Comparison of ENCODE assay signal across 10 mouse cellular contexts in the genomic region with DNA sequence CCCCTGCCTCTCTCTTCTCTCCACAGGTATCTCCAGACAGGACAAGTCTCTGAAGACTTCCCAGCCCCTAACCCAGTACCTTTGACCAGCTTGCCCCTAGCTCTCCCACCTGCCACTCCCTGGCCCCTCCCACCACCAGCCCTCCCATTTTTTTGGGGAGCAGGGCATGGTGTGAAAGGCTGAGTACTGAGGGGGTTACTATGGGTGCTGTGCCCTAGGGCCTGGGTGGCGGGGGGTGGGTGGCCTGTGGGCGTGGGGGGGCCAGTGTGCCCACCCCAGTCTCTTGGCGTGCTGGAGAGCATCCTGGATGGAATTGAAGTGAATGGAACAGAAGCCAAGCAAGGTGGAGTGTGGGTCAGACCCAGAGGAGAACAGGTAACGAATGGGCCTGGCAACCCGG. TPM values are rescaled to one million over a fixed set of nuclear protein-coding genes. Genes with fewer than 3 reads are reported as not detected.
DNase-seq lines count a peak whose midpoint lies in the region; ATAC-seq and TF ChIP-seq lines count a peak whose summit lies in the region.
"Had no signal": no experiment of that assay in that cellular context is flagged by ENCODE, and none has a peak within 500 bp of the region (broad histone marks: within the 10 kb centered on the region; RNA-seq: fewer than 3 reads in every experiment).

No protein-coding gene starts in this region.

- H3K4me2 ChIP-seq in heart, embryonic 12.5 days: no peak overlapping the region
- no peak overlapping the region for H3K4me2 ChIP-seq in lung, embryonic 15.5 days
- no peak overlapping the region for H3K4me2 ChIP-seq in hindbrain, embryonic 14.5 days (replicated peaks)
- H3K4me2 ChIP-seq: midbrain, embryonic 13.5 days had no signal

- H3K36me3 ChIP-seq in heart, embryonic 12.5 days: peaks cover 32% of the 10 kb centered on the region
- peaks cover 32% of the 10 kb centered on the region for H3K36me3 ChIP-seq in lung, embryonic 15.5 days
- H3K36me3 ChIP-seq in hindbrain, embryonic 14.5 days (replicated peaks; ENCODE audit: control insufficient read depth, insufficient read depth): peaks cover 44% of the 10 kb centered on the region

- no peak for DNase-seq in heart, adult 8-10 months (ENCODE audit: low spot score)
- no peak for DNase-seq in lung, postnatal 14 days
- DNase-seq in hindbrain, embryonic 14.5 days (ENCODE audit: low spot score): no peak
- no peak for DNase-seq in left cerebral cortex, adult 8-10 months (ENCODE audit: low spot score in 2 of 2)
- DNase-seq: spleen, adult 18-20 months; thymus, postnatal 14 days had no signal

- H3K27ac ChIP-seq in heart, embryonic 12.5 days (ENCODE audit: poor library complexity, severe bottlenecking): peak overlapping the region; percentile 84; the same call in 1 of the 2 replicates
- H3K27ac ChIP-seq in lung, embryonic 15.5 days: 0 out of 2 replicates have a peak overlapping the region, but pooled peaks have one; percentile 82
- H3K27ac ChIP-seq in hindbrain, embryonic 14.5 days: no peak overlapping the region
- peak overlapping the region; percentile 76; the same call in 1 of the 2 replicates for H3K27ac ChIP-seq in olfactory bulb, adult 2 months (ENCODE audit: insufficient read depth, low read depth, low read length)

- no peak for TF ChIP-seq CTCF in olfactory bulb, adult 2 months (IDR thresholded peaks at IDR 0.05; ENCODE audit: insufficient read depth, low read depth, low read length)

- H3K4me3 ChIP-seq in heart, embryonic 12.5 days: no peak overlapping the region
- H3K4me3 ChIP-seq in lung, embryonic 15.5 days: no peak overlapping the region
- no peak overlapping the region for H3K4me3 ChIP-seq in hindbrain, embryonic 14.5 days (replicated peaks; ENCODE audit: low read length)
- no peak overlapping the region for H3K4me3 ChIP-seq in olfactory bulb, adult 2 months (ENCODE audit: insufficient read depth, low read depth, low read length)
- H3K4me3 ChIP-seq: midbrain, embryonic 13.5 days had no signal

- ATAC-seq in heart, embryonic 12.5 days (ENCODE audit: insufficient number of reproducible peaks, low FRiP score): no peak
- no peak for ATAC-seq in lung, embryonic 15.5 days (ENCODE audit: borderline replicate concordance, extremely low read depth, low FRiP score, low TSS enrichment)
- ATAC-seq in hindbrain, embryonic 14.5 days (ENCODE audit: low FRiP score): no peak
- ATAC-seq: midbrain, embryonic 13.5 days had no signal

- H3K27me3 ChIP-seq in heart, embryonic 12.5 days (replicated peaks): no peaks in the 10 kb centered on the region
- no peaks in the 10 kb centered on the region for H3K27me3 ChIP-seq in lung, embryonic 15.5 days
- no peaks in the 10 kb centered on the region for H3K27me3 ChIP-seq in hindbrain, embryonic 14.5 days (ENCODE audit: control insufficient read depth, insufficient read depth, low read length)
- H3K27me3 ChIP-seq: midbrain, embryonic 13.5 days had no signal

- peak overlapping the region; percentile 28; the same call in 1 of the 2 replicates for H3K9ac ChIP-seq in heart, embryonic 12.5 days
- H3K9ac ChIP-seq in lung, embryonic 15.5 days: no peak overlapping the region
- H3K9ac ChIP-seq in hindbrain, embryonic 14.5 days: 0 out of 2 replicates have a peak overlapping the region, but pooled peaks have one; percentile 6

- 89% methylated on average over 5 of the region's 5 CpGs for WGBS in heart, embryonic 12.5 days
- WGBS in lung, embryonic 15.5 days: 90% methylated on average over 5 of the region's 5 CpGs
- WGBS in hindbrain, embryonic 14.5 days: 93% methylated on average over 5 of the region's 5 CpGs
- WGBS in olfactory bulb, adult 2 months: 79% methylated on average over 5 of the region's 5 CpGs

- TF ChIP-seq POLR2A in olfactory bulb, adult 2 months (IDR thresholded peaks at IDR 0.05; ENCODE audit: insufficient read depth, low read depth, low read length): no peak

- H3K4me1 ChIP-seq in heart, embryonic 12.5 days (replicated peaks): peaks cover 85% of the 10 kb centered on the region
- H3K4me1 ChIP-seq in lung, embryonic 15.5 days: peaks cover 68% of the 10 kb centered on the region
- peaks cover 55% of the 10 kb centered on the region for H3K4me1 ChIP-seq in hindbrain, embryonic 14.5 days (replicated peaks; ENCODE audit: control insufficient read depth, insufficient read depth, low read length)
- peaks cover 58% of the 10 kb centered on the region for H3K4me1 ChIP-seq in olfactory bulb, adult 2 months (ENCODE audit: control insufficient read depth, insufficient read depth, low read length)

- no peaks in the 10 kb centered on the region for H3K9me3 ChIP-seq in heart, embryonic 12.5 days (replicated peaks)
- H3K9me3 ChIP-seq in lung, embryonic 15.5 days: no peaks in the 10 kb centered on the region
- no peaks in the 10 kb centered on the region for H3K9me3 ChIP-seq in hindbrain, embryonic 14.5 days (ENCODE audit: control insufficient read depth, low read length)
- H3K9me3 ChIP-seq: midbrain, embryonic 13.5 days had no signal

RNA-seq across cellular contexts. Expression of a gene that starts 12.8 kb away (rescaled TPM):
- polyA plus RNA-seq in heart, embryonic 12.5 days (2016; fragmentation: Nextera tagmentation; extraction: Ambion mirVana): 27.0 and 29.8 TPM in 2 replicates
- total RNA-seq in heart, adult 8-10 months (2022): 10 to 100 TPM; 92.5 to 98.4 (median 95.1) TPM
- polyA plus RNA-seq in lung, embryonic 15.5 days (2015; fragmentation: Nextera tagmentation; extraction: Ambion mirVana): 35.6 and 35.8 TPM in 2 replicates
- polyA plus RNA-seq in hindbrain, embryonic 14.5 days (2014; fragmentation: Nextera tagmentation; extraction: Ambion mirVana): 165 and 181 TPM in 2 replicates
- polyA plus RNA-seq in olfactory bulb, adult 2 months (2012; ENCODE audit: insufficient read depth, insufficient read length, low replicate concordance, missing spikeins): 251 and 495 TPM in 2 replicates
- 100 to 1,000 TPM; 713 to 794 (median 760) TPM for total RNA-seq in left cerebral cortex, adult 8-10 months (2022)

RNA-seq across cellular contexts. Expression of a gene that starts 21.9 kb away (rescaled TPM):
- polyA plus RNA-seq in heart, embryonic 12.5 days (2016; fragmentation: Nextera tagmentation; extraction: Ambion mirVana): 6.4 TPM in 2 replicates
- total RNA-seq in heart, adult 8-10 months (2022): 100 to 1,000 TPM in 2 of 4 experiments, 10 to 100 TPM in 2; 81.4 to 121 (median 101) TPM
- 1.0 and 1.5 TPM in 2 replicates for polyA plus RNA-seq in lung, embryonic 15.5 days (2015; fragmentation: Nextera tagmentation; extraction: Ambion mirVana)
- polyA plus RNA-seq in hindbrain, embryonic 14.5 days (2014; fragmentation: Nextera tagmentation; extraction: Ambion mirVana): 3.4 and 4.1 TPM in 2 replicates
- polyA plus RNA-seq in olfactory bulb, adult 2 months (2012; ENCODE audit: insufficient read depth, insufficient read length, low replicate concordance, missing spikeins): not detected in 2 replicates
- total RNA-seq in left cerebral cortex, adult 8-10 months (2022): 100 to 1,000 TPM; 137 to 177 (median 145) TPM

RNA-seq across cellular contexts. Expression of a gene that starts 24.0 kb away (rescaled TPM):
- polyA plus RNA-seq in heart, embryonic 12.5 days (2016; fragmentation: Nextera tagmentation; extraction: Ambion mirVana): 45.9 and 48.1 TPM in 2 replicates
- total RNA-seq in heart, adult 8-10 months (2022): 10 to 100 TPM; 44.4 to 49.9 (median 46.8) TPM
- 51.9 and 53.0 TPM in 2 replicates for polyA plus RNA-seq in lung, embryonic 15.5 days (2015; fragmentation: Nextera tagmentation; extraction: Ambion mirVana)
- polyA plus RNA-seq in hindbrain, embryonic 14.5 days (2014; fragmentation: Nextera tagmentation; extraction: Ambion mirVana): 58.4 and 62.7 TPM in 2 replicates
- polyA plus RNA-seq in olfactory bulb, adult 2 months (2012; ENCODE audit: insufficient read depth, insufficient read length, low replicate concordance, missing spikeins): not detected in 2 replicates
- 100 to 1,000 TPM; 109 to 128 (median 117) TPM for total RNA-seq in left cerebral cortex, adult 8-10 months (2022)

RNA-seq across cellular contexts. Expression of a gene that starts 42.1 kb away (rescaled TPM):
- polyA plus RNA-seq in heart, embryonic 12.5 days (2016; fragmentation: Nextera tagmentation; extraction: Ambion mirVana): 20.3 and 21.4 TPM in 2 replicates
- total RNA-seq in heart, adult 8-10 months (2022): 10 to 100 TPM; 72.1 to 84.3 (median 78.7) TPM
- polyA plus RNA-seq in lung, embryonic 15.5 days (2015; fragmentation: Nextera tagmentation; extraction: Ambion mirVana): 21.1 and 21.2 TPM in 2 replicates
- 23.6 and 24.1 TPM in 2 replicates for polyA plus RNA-seq in hindbrain, embryonic 14.5 days (2014; fragmentation: Nextera tagmentation; extraction: Ambion mirVana)
- polyA plus RNA-seq in olfactory bulb, adult 2 months (2012; ENCODE audit: insufficient read depth, insufficient read length, low replicate concordance, missing spikeins): 206 and 252 TPM in 2 replicates
- 100 to 1,000 TPM; 167 to 198 (median 186) TPM for total RNA-seq in left cerebral cortex, adult 8-10 months (2022)

RNA-seq across cellular contexts. Expression of a gene that starts 51.4 kb away (rescaled TPM):
- 31.8 and 33.3 TPM in 2 replicates for polyA plus RNA-seq in heart, embryonic 12.5 days (2016; fragmentation: Nextera tagmentation; extraction: Ambion mirVana)
- total RNA-seq in heart, adult 8-10 months (2022): 10 to 100 TPM; 16.0 to 20.9 (median 17.8) TPM
- 35.7 and 37.9 TPM in 2 replicates for polyA plus RNA-seq in lung, embryonic 15.5 days (2015; fragmentation: Nextera tagmentation; extraction: Ambion mirVana)
- 49.3 and 57.4 TPM in 2 replicates for polyA plus RNA-seq in hindbrain, embryonic 14.5 days (2014; fragmentation: Nextera tagmentation; extraction: Ambion mirVana)
- not detected in 2 replicates for polyA plus RNA-seq in olfactory bulb, adult 2 months (2012; ENCODE audit: insufficient read depth, insufficient read length, low replicate concordance, missing spikeins)
- 10 to 100 TPM; 53.6 to 57.8 (median 54.1) TPM for total RNA-seq in left cerebral cortex, adult 8-10 months (2022)
